Mouse (Mus musculus): ENCODE measurements around the gene March8. TPM values are rescaled to one million over a fixed set of nuclear protein-coding genes. Genes with fewer than 3 reads are reported as not detected.
"Not testable (repeated sequence)": the region's sequence is repeated elsewhere in the genome, so short reads cannot be mapped to it uniquely, and the experiment has no call there.

March8 gene
- polyA plus RNA-seq, 1 experiment from 2014 or later = 24.0 TPM

GRCm38 (mm10) chr6:116351534-116351933, 13.7 kb downstream of the March8 start:
- Histone ChIP-seq H3K4me2 (no peak overlapping the region), H3K9ac (replicated peaks) (no peak overlapping the region), H3K27me3 (no peaks in the 10 kb centered on the region), H3K27ac (no peak overlapping the region), H3K9me3 (no peaks in the 10 kb centered on the region), H3K4me3 (replicated peaks) (no peak overlapping the region), H3K36me3 (no peaks in the 10 kb centered on the region), H3K4me1 (replicated peaks) (no peaks in the 10 kb centered on the region)
- WGBS = 85% methylated on average over 4 of the region's 4 CpGs
- no peak for ATAC-seq (ENCODE audit: insufficient number of reproducible peaks, insufficient read depth, low FRiP score, low TSS enrichment, low read depth)

- 89% methylated on average over 1 of the region's 1 CpGs for WGBS
- no peak for ATAC-seq (ENCODE audit: insufficient number of reproducible peaks, insufficient read depth, low FRiP score, low TSS enrichment, low read depth)
These were observed 15.6 kb downstream of the March8 start for GRCm38 (mm10) chr6:116353428-116353827.

GRCm38 (mm10) chr6:116356311-116356947, 18.6 kb downstream of the March8 start:
- H3K4me3 ChIP-seq (replicated peaks); ATAC-seq (ENCODE audit: insufficient number of reproducible peaks, insufficient read depth, low FRiP score, low TSS enrichment, low read depth); H3K9me3 ChIP-seq; H3K4me2 ChIP-seq; H3K27ac ChIP-seq; H3K9ac ChIP-seq (replicated peaks); H3K4me1 ChIP-seq (replicated peaks); H3K27me3 ChIP-seq; H3K36me3 ChIP-seq: not testable (repeated sequence)
- WGBS = 75% methylated on average over 8 of the region's 8 CpGs

More at GRCm38 (mm10) chr6:116353428-116353827, 15.6 kb downstream of the March8 start:
- no peak overlapping the region for H3K9ac ChIP-seq (replicated peaks)
- H3K9me3 ChIP-seq = no peaks in the 10 kb centered on the region
- no peak overlapping the region for H3K4me3 ChIP-seq (replicated peaks)
- H3K27me3 ChIP-seq = no peaks in the 10 kb centered on the region
- H3K36me3 ChIP-seq = no peaks in the 10 kb centered on the region
- H3K4me1 ChIP-seq (replicated peaks) = no peaks in the 10 kb centered on the region
- no peak overlapping the region for H3K27ac ChIP-seq
- no peak overlapping the region for H3K4me2 ChIP-seq

- Histone ChIP-seq H3K9ac (replicated peaks) (no peak overlapping the region), H3K4me1 (replicated peaks) (no peaks in the 10 kb centered on the region), H3K9me3 (no peaks in the 10 kb centered on the region), H3K27me3 (no peaks in the 10 kb centered on the region), H3K4me3 (replicated peaks) (no peak overlapping the region), H3K27ac (no peak overlapping the region), H3K36me3 (no peaks in the 10 kb centered on the region), H3K4me2 (no peak overlapping the region)
- 81% methylated on average over 4 of the region's 4 CpGs for WGBS
- ATAC-seq (ENCODE audit: insufficient number of reproducible peaks, insufficient read depth, low FRiP score, low TSS enrichment, low read depth) = no peak
These were observed 19.1 kb downstream of the March8 start for GRCm38 (mm10) chr6:116356948-116357325.

- no peaks in the 10 kb centered on the region for H3K36me3 ChIP-seq
- H3K9me3 ChIP-seq = no peaks in the 10 kb centered on the region
- H3K27me3 ChIP-seq = no peaks in the 10 kb centered on the region
- H3K4me3 ChIP-seq (replicated peaks) = no peak overlapping the region
- 0 out of 2 replicates have a peak overlapping the region, but pooled peaks have one; percentile 2 for H3K27ac ChIP-seq
- WGBS = 72% methylated on average over 8 of the region's 8 CpGs
- ATAC-seq (ENCODE audit: insufficient number of reproducible peaks, insufficient read depth, low FRiP score, low TSS enrichment, low read depth) = no peak
- no peak overlapping the region for H3K4me2 ChIP-seq
- H3K9ac ChIP-seq (replicated peaks) = no peak overlapping the region
- no peaks in the 10 kb centered on the region for H3K4me1 ChIP-seq (replicated peaks)
These were observed 20.2 kb downstream of the March8 start for GRCm38 (mm10) chr6:116358056-116358455.

DNA sequence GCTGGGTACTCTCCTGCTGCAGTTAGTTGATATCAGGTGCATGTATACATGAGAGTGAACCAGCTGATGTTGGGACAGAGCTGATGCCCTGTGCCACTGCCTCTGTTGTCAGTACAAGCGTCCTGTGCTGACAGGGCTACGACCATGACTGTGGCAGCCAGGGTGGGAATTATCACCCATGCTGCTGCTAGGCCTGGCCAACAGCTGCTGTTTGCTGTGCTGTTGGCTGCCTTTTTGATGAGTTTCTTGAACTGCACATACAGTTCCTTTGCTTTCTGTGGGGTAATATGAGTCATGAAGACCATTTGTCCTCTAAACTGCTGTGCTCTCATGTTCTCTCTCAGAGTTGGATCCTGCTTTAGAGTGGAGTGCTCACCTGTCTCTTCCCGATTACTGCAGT, 21.4 kb downstream of the March8 start:
- ATAC-seq (ENCODE audit: insufficient number of reproducible peaks, insufficient read depth, low FRiP score, low TSS enrichment, low read depth) = no peak
- Histone ChIP-seq H3K4me3 (replicated peaks) (no peak overlapping the region), H3K36me3 (no peaks in the 10 kb centered on the region), H3K4me1 (replicated peaks) (no peaks in the 10 kb centered on the region), H3K9me3 (no peaks in the 10 kb centered on the region), H3K27me3 (no peaks in the 10 kb centered on the region), H3K9ac (replicated peaks) (no peak overlapping the region), H3K4me2 (no peak overlapping the region), H3K27ac (no peak overlapping the region)
- 78% methylated on average over 3 of the region's 3 CpGs for WGBS

GRCm38 (mm10) chr6:116361463-116361862, 23.6 kb downstream of the March8 start:
- Histone ChIP-seq H3K4me1 (replicated peaks) (no peaks in the 10 kb centered on the region), H3K27ac (no peak overlapping the region), H3K9me3 (no peaks in the 10 kb centered on the region), H3K4me2 (no peak overlapping the region), H3K27me3 (no peaks in the 10 kb centered on the region), H3K36me3 (no peaks in the 10 kb centered on the region), H3K4me3 (replicated peaks) (no peak overlapping the region), H3K9ac (replicated peaks) (no peak overlapping the region)
- ATAC-seq (ENCODE audit: insufficient number of reproducible peaks, insufficient read depth, low FRiP score, low TSS enrichment, low read depth) = no peak
- WGBS = 86% methylated on average over 3 of the region's 3 CpGs

GRCm38 (mm10) chr6:116361993-116362392, 24.2 kb downstream of the March8 start:
- H3K4me3 ChIP-seq (replicated peaks) = no peak overlapping the region
- no peaks in the 10 kb centered on the region for H3K9me3 ChIP-seq
- no peak overlapping the region for H3K4me2 ChIP-seq
- no peaks in the 10 kb centered on the region for H3K36me3 ChIP-seq
- ATAC-seq (ENCODE audit: insufficient number of reproducible peaks, insufficient read depth, low FRiP score, low TSS enrichment, low read depth) = no peak
- no peak overlapping the region for H3K9ac ChIP-seq (replicated peaks)
- no peaks in the 10 kb centered on the region for H3K4me1 ChIP-seq (replicated peaks)
- no peaks in the 10 kb centered on the region for H3K27me3 ChIP-seq
- 84% methylated on average over 4 of the region's 4 CpGs for WGBS
- no peak overlapping the region for H3K27ac ChIP-seq

GRCm38 (mm10) chr6:116367971-116368370, 30.1 kb downstream of the March8 start:
- no peak overlapping the region for H3K4me3 ChIP-seq (replicated peaks)
- no peaks in the 10 kb centered on the region for H3K9me3 ChIP-seq
- H3K9ac ChIP-seq (replicated peaks) = no peak overlapping the region
- no peaks in the 10 kb centered on the region for H3K27me3 ChIP-seq
- no peak overlapping the region for H3K4me2 ChIP-seq
- no peak overlapping the region for H3K27ac ChIP-seq
- ATAC-seq (ENCODE audit: insufficient number of reproducible peaks, insufficient read depth, low FRiP score, low TSS enrichment, low read depth) = no peak
- H3K4me1 ChIP-seq (replicated peaks) = no peaks in the 10 kb centered on the region
- 85% methylated on average over 11 of the region's 11 CpGs for WGBS
- no peaks in the 10 kb centered on the region for H3K36me3 ChIP-seq

DNA sequence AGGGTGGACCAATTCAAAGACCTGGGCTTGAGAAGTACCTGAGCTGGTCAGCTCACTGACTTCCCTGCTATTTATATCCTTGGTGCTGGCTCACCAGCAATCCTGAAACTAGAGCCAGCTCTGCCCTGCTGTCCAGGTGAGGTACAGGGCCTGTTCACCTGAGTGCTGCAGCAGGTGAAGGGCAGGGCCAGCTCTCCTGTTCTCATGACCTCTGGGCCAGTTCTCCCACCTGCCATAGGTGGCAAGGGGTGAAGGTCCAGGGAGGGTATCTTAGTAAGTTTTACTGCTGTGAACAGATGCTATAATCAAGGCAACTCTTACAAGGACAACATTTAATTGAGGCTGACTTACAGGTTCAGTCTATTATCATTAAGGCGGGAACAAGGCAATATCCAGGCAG, 32.0 kb downstream of the March8 start:
- WGBS = 91% methylated on average over 1 of the region's 1 CpGs
- no peaks in the 10 kb centered on the region for H3K27me3 ChIP-seq
- ATAC-seq (ENCODE audit: insufficient number of reproducible peaks, insufficient read depth, low FRiP score, low TSS enrichment, low read depth) = no peak

GRCm38 (mm10) chr6:116370216-116370976, 32.6 kb downstream of the March8 start:
- Histone ChIP-seq H3K4me3 (replicated peaks) (no peak overlapping the region), H3K36me3 (no peaks in the 10 kb centered on the region), H3K4me1 (replicated peaks) (no peaks in the 10 kb centered on the region), H3K27me3 (no peaks in the 10 kb centered on the region), H3K4me2 (no peak overlapping the region), H3K9me3 (no peaks in the 10 kb centered on the region), H3K27ac (no peak overlapping the region), H3K9ac (replicated peaks) (no peak overlapping the region)
- 78% methylated on average over 6 of the region's 6 CpGs for whole genome bisulfite sequencing
- no peak for ATAC-seq (ENCODE audit: insufficient number of reproducible peaks, insufficient read depth, low FRiP score, low TSS enrichment, low read depth)

More for the DNA sequence above, 32.0 kb downstream of the March8 start:
- Histone ChIP-seq H3K36me3 (no peaks in the 10 kb centered on the region), H3K9ac (replicated peaks) (no peak overlapping the region), H3K4me1 (replicated peaks) (no peaks in the 10 kb centered on the region), H3K4me2 (no peak overlapping the region), H3K9me3 (no peaks in the 10 kb centered on the region), H3K27ac (no peak overlapping the region), H3K4me3 (replicated peaks) (no peak overlapping the region)
